Mouse (Mus musculus) bone marrow, adult 2 months (tissue): Measurements from ENCODE around the gene Prim2.

Source experiments
- CTCF ChIP-seq: fragments of 200-500 bp; IDR thresholded peaks from 2 replicates; pipeline ENCODE4 v1.5.1; 2011; ENCODE audit warnings: low read length, control low read depth; ENCODE audit not compliant: control insufficient read depth, insufficient read depth
- POLR2A ChIP-seq: fragments of 200-500 bp; IDR thresholded peaks from 2 replicates; pipeline ENCODE4 v1.6.1; 2011; ENCODE audit warnings: low read depth, mild to moderate bottlenecking, control low read depth, low read length, borderline replicate concordance; ENCODE audit not compliant: control insufficient read depth

- TF ChIP-seq CTCF (no peak), POLR2A (no peak)
These were observed 20.6 kb downstream of the Prim2 start for GRCm38 (mm10) chr1:33649021-33649420.
